Mouse (Mus musculus) cerebellum, postnatal 4 days (tissue): ENCODE measurements at regions not wholly inside any gene's neighbourhood (a gene's known extent, or its start where the extent isn't known, plus 50 kb on each side); places are given as distances from the start of the nearest gene placed in this dataset.
"Not testable (repeated sequence)": the region's sequence is repeated elsewhere in the genome, so short reads cannot be mapped to it uniquely, and the experiment has no call there.

Source experiments
- DNase-seq, 2 experiments: peaks; one replicate each; pipeline ENCODE4 v3.0.0; 2022; ENCODE audit warnings: low spot score in 2 of 2, mixed read lengths in 1 of 2

- peak; percentile 59 to 83 for DNase-seq
Observed at GRCm38 (mm10) chr7:111969198-111969887, 54.0 kb upstream of the Usp47 start.

DNA sequence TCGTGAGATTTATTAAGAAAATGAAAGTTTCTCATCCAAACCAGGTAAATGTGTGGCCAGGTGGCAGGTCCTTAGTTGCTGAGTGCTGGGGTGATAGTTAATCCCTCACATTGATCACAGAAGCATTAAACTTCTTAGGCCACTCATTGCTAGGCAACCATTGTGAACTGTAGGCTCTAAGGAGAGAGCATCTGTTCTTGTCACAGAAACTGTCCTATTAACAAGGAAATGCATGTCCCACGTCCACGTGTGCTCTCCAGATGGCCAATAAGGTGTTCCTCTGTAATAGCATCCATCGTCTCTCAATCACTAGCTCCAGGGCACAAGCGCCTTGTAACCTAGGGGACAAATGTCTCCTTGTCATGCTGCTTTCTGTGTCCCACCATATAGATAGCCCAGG lies 55.0 kb upstream of the Usp47 start:
- no peak for DNase-seq

GRCm38 (mm10) chr7:111966716-111967115 lies 56.6 kb upstream of the Usp47 start:
- no peak for DNase-seq

DNA sequence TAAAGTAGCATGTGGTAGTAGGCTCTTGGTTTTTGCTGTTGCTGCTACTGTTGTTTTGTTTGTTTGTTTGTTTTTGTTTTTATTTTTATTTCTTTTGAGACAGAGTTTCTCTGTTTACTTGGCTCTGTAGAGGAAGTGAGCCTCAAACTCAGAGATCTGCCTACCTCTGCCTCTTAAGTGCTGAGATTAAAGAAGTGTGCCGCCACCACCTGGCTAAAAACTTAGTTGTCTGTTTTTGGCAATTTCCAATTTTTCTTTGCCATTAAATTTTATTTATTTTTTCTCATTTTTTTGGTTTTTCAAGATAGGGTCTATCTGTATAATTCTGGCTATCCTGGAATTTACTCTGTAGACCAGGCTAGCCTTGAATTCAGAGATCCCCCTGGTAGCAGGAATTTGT lies 59.3 kb upstream of the Usp47 start:
- no peak for DNase-seq

DNA sequence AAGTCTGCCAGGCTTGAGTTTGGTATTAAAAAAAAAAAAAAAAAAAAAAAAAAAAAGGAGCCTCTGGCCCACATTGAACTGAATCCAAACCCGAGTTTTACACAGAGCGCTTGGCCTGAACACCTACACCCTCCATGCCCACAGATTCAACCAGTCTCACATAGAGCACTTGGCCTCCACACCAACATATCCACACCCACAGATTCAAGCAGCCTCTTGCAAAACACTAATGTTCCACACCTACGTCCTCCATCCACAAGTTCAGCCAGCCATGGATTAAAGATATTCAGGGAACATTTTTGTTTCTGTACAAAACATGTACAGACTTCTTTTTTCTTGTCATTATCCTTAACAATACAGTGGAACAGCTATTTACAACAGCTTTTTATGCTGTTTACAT lies 63.3 kb upstream of the Usp47 start:
- DNase-seq: no peak

GRCm38 (mm10) chr7:111956671-111957070 lies 66.6 kb upstream of the Usp47 start:
- no peak for DNase-seq

- no peak for DNase-seq
Observed at GRCm38 (mm10) chr7:111939631-111940030, 83.7 kb upstream of the Usp47 start.

DNA sequence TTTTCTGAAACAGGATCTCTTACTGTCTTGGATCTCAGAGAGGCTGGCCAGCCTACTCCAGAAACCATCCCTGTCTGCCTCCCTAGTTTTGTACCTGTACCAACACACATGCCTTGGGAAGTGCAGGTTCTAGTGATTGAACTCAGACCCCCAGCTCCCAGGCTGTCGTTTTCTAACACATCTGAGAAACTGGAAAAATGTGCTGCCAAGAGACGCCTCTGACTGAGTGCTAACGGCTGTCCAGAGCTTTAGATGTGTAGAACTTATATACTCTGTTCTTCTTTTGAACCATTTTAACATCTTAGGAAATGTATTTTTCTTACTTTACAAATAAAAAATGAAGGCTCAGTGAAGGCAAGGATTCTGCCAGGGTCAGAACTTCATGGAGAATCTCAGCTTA lies 85.8 kb upstream of the Usp47 start:
- DNase-seq: no peak

GRCm38 (mm10) chr7:111937102-111937501 lies 86.2 kb upstream of the Usp47 start:
- DNase-seq: no peak

- DNase-seq: no peak
Observed at GRCm38 (mm10) chr7:111932725-111933124, 90.6 kb upstream of the Usp47 start.

DNA sequence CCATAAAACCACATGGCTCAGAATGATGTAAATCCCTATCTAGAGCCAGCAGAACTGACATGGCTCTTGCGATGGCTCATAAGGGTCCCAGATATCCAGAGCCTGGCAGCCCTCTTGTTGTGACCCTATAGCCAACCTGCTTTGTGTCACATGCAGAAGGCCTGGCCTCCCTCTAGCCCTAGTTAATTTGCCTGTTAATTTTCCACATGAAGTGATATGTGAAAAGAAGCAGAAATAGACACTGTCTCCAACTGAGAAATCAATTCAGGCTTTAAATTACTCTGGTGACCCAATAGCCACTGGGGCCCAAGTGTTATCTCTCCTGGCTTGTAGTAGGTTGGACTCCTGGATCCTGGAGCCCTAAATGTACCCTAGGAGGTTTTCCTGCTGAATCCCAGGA lies 103.3 kb upstream of the Usp47 start:
- no peak for DNase-seq

GRCm38 (mm10) chr7:111903741-111904231 lies 119.5 kb upstream of the Usp47 start:
- DNase-seq: no peak

DNA sequence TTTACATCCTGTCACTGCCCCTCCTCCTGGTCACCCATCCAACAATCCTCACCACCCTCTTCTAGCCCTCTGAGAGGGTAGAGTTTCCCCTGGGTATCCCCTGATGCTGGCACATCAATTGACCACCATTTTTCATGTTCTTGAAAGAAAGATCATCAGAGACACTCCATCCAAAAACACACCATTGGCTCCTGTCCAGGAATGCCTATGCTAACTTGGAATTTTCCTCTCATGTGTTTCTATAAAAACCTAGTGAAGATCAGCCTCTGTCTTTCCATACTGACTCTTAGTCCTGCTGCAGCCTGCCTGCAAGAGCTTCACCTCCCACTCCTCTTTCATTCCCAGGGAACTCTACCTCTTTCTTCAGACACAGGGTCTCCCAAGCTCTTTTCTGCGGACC lies 117.2 kb upstream of the Galnt18 start:
- no peak for DNase-seq

GRCm38 (mm10) chr7:111896255-111896654 lies 116.5 kb upstream of the Galnt18 start:
- peak in 1 of 2 experiments; percentile 75 for DNase-seq

DNA sequence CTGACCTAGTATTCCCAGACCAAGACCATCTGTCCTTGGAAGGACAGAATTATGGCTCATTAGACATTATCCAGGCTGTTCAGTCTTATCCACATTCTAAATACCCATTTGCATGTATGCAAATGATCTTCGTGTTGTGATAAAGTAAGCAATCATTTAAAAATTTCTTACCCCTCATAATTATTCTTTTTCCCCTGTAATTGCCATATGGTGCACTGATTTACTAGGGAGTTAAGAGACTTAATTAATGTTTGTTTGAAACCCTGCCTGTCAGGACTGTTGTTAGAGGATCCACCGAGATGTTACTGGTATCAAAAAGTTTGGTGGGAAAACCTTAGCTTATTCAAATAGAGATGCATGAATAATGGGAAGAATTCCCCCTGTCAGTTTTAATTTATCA lies 103.2 kb upstream of the Galnt18 start:
- no peak for DNase-seq

DNA sequence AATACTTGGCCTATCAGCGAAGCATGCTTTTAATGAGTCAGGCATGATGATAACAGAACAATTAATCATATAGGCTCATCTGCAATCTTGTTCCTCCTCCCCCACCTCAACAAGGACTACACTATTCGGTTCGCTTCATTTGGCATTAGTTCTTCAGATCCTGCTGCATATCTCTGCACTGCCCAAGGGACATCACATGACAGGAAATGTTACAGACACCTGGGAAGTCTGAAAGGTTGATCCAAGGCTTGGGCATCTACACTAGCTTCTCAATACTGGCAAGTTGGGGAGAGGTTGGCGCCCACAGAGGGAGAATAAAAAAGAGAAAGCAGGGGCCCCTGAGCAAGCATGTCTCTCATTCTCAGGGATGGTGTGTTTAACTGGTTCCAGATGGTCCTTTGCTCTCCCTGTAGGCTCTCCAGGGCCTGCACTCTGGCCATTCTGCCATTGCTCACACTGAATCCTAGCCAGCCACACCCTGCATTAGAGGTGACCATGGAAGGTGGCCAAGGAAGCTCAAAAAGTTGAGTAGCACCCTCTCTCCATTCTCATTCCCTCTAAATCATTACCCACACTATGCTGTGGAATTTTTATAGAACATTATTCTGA lies 100.4 kb upstream of the Galnt18 start:
- no peak for DNase-seq

DNA sequence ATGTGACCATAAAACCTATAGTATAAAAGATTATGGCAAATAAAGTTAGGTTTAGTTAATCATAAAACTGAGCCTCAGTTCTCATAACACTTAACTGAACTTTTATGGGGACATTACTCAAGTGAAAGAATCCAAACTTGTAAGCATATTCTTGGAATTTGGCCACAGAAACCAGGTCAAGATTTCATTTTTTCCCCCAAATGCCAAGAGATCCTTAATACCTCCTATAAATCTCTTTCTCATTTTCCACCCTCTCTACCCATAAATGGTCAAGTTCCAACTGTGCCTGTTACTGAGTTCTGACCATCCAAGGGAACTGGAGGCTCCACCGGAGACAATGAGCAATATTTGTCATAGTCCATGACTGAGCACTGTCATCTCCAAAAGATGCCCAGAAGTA lies 97.8 kb upstream of the Galnt18 start:
- DNase-seq: no peak

DNA sequence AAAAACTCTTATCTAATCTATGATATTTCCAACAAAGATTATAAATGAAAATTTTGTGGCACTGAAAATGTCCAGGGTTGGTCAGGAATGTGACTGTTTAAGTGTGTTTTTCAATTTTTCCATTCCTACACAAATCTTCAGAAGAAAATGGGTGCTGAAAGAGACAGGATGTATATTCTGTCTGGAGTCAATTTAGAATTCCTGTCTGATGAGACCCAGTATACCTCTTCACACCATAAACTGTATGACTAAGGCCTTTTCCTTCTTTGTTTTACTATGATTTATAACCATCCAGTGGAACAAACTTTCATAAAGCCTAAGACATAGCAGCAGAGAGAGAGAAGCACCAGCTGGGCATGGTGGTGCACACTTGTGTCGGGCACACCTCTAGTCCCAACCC lies 96.2 kb upstream of the Galnt18 start:
- DNase-seq: no peak

DNA sequence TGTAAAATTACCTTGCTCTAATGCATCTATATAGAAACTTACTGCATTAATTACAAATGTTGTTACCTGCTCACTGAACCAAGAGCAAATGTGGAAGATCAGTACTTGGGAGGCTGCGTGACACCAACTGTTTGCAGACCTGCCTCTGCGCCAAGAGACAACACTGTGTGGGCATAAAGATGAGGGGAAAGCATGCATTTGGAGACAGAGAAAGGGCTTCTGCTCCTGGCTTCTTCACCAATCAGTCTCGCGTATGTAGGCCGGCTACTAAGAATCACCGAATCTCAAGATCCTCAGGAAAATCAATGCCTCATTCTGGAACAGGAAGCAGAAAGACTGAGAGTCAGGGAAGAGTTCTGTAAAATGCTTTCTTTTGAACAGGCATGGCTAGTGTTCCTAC lies 89.6 kb upstream of the Galnt18 start:
- DNase-seq: no peak

DNA sequence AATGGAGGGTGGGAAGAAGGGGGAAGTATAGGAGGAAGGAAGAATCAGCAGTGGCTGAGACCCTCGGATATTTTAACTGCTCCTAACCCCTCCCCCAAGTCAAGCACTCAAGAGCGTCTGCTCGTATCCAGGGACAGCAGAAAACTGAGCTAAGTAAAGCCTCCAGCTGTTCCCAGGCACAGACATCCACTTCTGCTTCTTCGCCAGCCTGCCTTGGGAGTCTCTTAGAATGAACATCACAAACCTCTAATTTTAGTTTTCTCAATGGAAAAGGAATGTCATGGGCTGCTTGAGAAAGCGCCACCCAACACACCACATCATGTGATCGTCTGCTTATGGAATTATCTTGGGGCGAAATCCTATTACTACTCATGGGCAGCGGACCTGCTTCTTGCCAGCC lies 83.3 kb upstream of the Galnt18 start:
- no peak for DNase-seq

GRCm38 (mm10) chr7:111858291-111858690 lies 78.5 kb upstream of the Galnt18 start:
- not testable (repeated sequence) for DNase-seq

DNA sequence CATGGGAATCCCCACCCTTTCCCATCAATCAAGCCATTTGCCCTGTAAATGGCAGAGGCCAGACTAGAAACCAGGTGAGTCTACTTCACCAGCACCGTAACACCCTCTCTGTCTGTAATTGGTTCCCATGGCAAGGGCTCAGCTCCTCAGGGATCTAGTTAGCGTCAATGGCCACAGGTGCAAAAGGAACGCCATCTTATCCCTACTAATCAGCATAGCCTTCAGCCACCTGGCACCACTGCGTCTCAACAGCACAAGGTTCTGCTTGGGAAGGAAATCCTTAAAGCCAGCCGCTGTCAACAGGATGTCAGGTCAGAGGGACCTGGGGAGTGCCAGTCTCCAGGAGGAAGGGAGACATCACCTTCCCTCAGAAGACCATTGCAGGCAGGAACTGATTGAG lies 77.2 kb upstream of the Galnt18 start:
- no peak for DNase-seq

DNA sequence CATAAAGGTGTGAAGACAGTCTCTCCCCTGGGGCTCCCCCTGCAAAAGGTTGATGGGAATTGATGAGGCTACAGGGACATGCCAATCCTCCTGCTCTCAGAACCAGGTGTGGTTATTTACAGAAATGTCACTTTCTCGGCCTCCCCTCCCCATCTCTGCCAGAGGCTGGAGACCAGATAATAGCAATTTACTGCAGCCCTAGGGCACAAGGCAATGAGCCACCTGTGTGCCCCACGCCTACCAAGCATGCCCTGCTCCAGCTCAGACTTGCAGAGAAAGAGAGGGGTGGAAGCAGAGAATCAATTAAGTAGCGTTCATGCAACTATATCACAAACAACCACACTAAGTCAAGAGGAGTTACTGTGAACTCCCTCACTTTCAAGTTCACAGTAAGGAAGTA lies 75.5 kb upstream of the Galnt18 start:
- DNase-seq: no peak

DNA sequence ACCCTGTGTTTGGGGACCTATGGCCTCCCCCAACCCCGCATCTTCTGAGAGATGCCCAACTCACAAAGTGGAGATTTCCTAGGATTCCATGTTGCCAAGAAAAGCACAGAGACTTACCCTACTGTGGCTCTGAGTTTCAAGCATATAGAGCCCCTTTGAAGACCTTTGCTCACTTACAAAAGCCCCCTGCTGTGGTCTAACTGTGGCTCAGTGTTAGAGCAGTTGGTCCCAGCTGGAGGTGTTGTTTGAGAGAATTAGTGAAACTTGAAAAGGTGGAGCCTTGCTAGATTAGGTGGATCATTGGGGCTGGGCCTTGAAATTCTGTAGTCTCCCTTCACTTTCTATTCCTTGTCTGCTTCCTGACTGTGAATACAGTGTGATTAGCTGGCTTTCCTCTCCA lies 66.6 kb upstream of the Galnt18 start:
- DNase-seq: no peak
